Mouse (Mus musculus) CH12.LX (cell line): ENCODE data around the gene Rps19bp1. TPM values are rescaled to one million over a fixed set of nuclear protein-coding genes. Genes with fewer than 3 reads are reported as not detected.

Experiments
- DNase-seq: peaks from one replicate; pipeline ENCODE4 v3.0.0-alpha.2; 2013; ENCODE audit errors: extremely low read depth
- H3K27ac ChIP-seq: 2 replicates; pipeline ENCODE4 v1.5.1; 2012; ENCODE audit warnings: low read depth, mild to moderate bottlenecking, control low read depth, moderate library complexity; ENCODE audit not compliant: insufficient read depth
- H3K27me3 ChIP-seq: replicated peaks from 2 replicates; pipeline ENCODE3; 2012; ENCODE audit warnings: inconsistent platforms
- H3K36me3 ChIP-seq, 2 experiments: replicated peaks in 1 of 2; 2 replicates each; pipeline versions ENCODE3 to v1.6.1; 2012; ENCODE audit warnings: inconsistent platforms in 1 of 2, low read length in 1 of 2, mild to moderate bottlenecking in 1 of 2, mixed read lengths in 1 of 2, moderate library complexity in 1 of 2; ENCODE audit not compliant: control insufficient read depth in 1 of 2, insufficient read depth in 1 of 2
- H3K4me1 ChIP-seq, 2 experiments: 2 replicates each; pipeline ENCODE4 v1.6.1; 2012; ENCODE audit warnings: inconsistent platforms in 1 of 2, moderate library complexity in 1 of 2; ENCODE audit not compliant: insufficient read depth in 2 of 2, control insufficient read depth in 1 of 2
- H3K4me2 ChIP-seq: 2 replicates; pipeline ENCODE4 v1.6.1; 2012; ENCODE audit warnings: low read depth, mild to moderate bottlenecking, control low read depth; ENCODE audit not compliant: poor library complexity, insufficient read depth, severe bottlenecking
- H3K4me3 ChIP-seq, 3 experiments: fragments of 150-350 bp in 1 of 3; sonication (generic) in 1 of 3; replicated peaks in 1 of 3; 2 replicates each; pipeline versions ENCODE3 to v1.5.1; 2011 to 2012; ENCODE audit warnings: low read depth in 2 of 3, low read length in 2 of 3, mild to moderate bottlenecking in 2 of 3, moderate library complexity in 2 of 3, control low read depth in 1 of 3, improper control_type of control experiment in 1 of 3, inconsistent platforms in 1 of 3, mixed read lengths in 1 of 3; ENCODE audit not compliant: poor library complexity in 1 of 3
- H3K79me2 ChIP-seq: replicated peaks from 2 replicates; pipeline ENCODE4 v1.6.1; 2012; ENCODE audit warnings: mild to moderate bottlenecking, moderate library complexity; ENCODE audit not compliant: control insufficient read depth, poor library complexity, insufficient read depth, severe bottlenecking; ENCODE audit errors: extremely low read depth
- H3K9ac ChIP-seq: 2 replicates; pipeline ENCODE4 v1.6.1; 2012; ENCODE audit warnings: low read depth, mild to moderate bottlenecking, control low read depth, moderate library complexity; ENCODE audit not compliant: insufficient read depth
- H3K9me3 ChIP-seq: replicated peaks from 2 replicates; pipeline ENCODE3; 2012; ENCODE audit warnings: low read length, inconsistent platforms, mixed read lengths
- CTCF ChIP-seq, 2 experiments: IDR thresholded peaks in 1 of 2; conservative IDR thresholded peaks in 1 of 2; 2 replicates each; pipeline ENCODE4 v1.5.1; 2011 to 2012; ENCODE audit warnings: low read depth in 2 of 2, low read length in 2 of 2, improper control_type of control experiment in 1 of 2, inconsistent platforms in 1 of 2, mild to moderate bottlenecking in 1 of 2, moderate library complexity in 1 of 2
- ETS1 ChIP-seq: conservative IDR thresholded peaks from 2 replicates; pipeline ENCODE4 v1.6.1; 2012; ENCODE audit warnings: low read depth, mild to moderate bottlenecking, inconsistent platforms, low read length, improper control_type of control experiment, moderate library complexity
- GABPA ChIP-seq: IDR thresholded peaks from 2 replicates; pipeline ENCODE4 v1.6.1; 2012; ENCODE audit warnings: low read depth, low read length, improper control_type of control experiment, inconsistent platforms; ENCODE audit not compliant: insufficient replicate concordance
- IRF4 ChIP-seq: IDR thresholded peaks from 2 replicates; pipeline ENCODE4 v1.6.1; 2014; ENCODE audit warnings: low read depth, mild to moderate bottlenecking, inconsistent platforms, low read length, improper control_type of control experiment
- MAX ChIP-seq: IDR thresholded peaks from 2 replicates; pipeline ENCODE4 v1.6.1; 2011; ENCODE audit warnings: low read length, improper control_type of control experiment
- MEF2A ChIP-seq: IDR thresholded peaks from 2 replicates; pipeline ENCODE4 v1.6.1; 2014; ENCODE audit warnings: low read depth, mild to moderate bottlenecking, inconsistent platforms, low read length, improper control_type of control experiment, borderline replicate concordance
- MYC ChIP-seq: IDR thresholded peaks from 2 replicates; pipeline ENCODE4 v1.6.1; 2011; ENCODE audit warnings: low read depth, mild to moderate bottlenecking, improper control_type of control experiment, low read length
- POLR2A ChIP-seq: IDR thresholded peaks from 2 replicates; pipeline ENCODE4 v1.6.1; 2011; ENCODE audit warnings: low read depth, mild to moderate bottlenecking, improper control_type of control experiment, low read length
- POLR2AphosphoS2 ChIP-seq: IDR thresholded peaks from 2 replicates; pipeline ENCODE4 v1.6.1; 2011; ENCODE audit warnings: low read depth, low read length, improper control_type of control experiment
- RAD21 ChIP-seq: IDR thresholded peaks from 2 replicates; pipeline ENCODE4 v1.6.1; 2011; ENCODE audit warnings: low read depth, mild to moderate bottlenecking, low read length, improper control_type of control experiment, moderate library complexity
- RCOR1 ChIP-seq: conservative IDR thresholded peaks from 2 replicates; pipeline ENCODE4 v1.6.1; 2012; ENCODE audit warnings: low read depth, mild to moderate bottlenecking, inconsistent platforms, low read length, improper control_type of control experiment
- SIN3A ChIP-seq: IDR thresholded peaks from 2 replicates; pipeline ENCODE4 v1.6.1; 2012; ENCODE audit warnings: low read length, improper control_type of control experiment, inconsistent platforms
- SMC3 ChIP-seq: IDR thresholded peaks from 2 replicates; pipeline ENCODE4 v1.6.1; 2011; ENCODE audit warnings: low read depth, low read length, improper control_type of control experiment
- USF2 ChIP-seq: conservative IDR thresholded peaks from 2 replicates; pipeline ENCODE4 v1.6.1; 2011; ENCODE audit warnings: low read depth, low read length, improper control_type of control experiment
- ZC3H11A ChIP-seq: IDR thresholded peaks from 2 replicates; pipeline ENCODE4 v1.6.1; 2012; ENCODE audit warnings: low read depth, mild to moderate bottlenecking, inconsistent platforms, low read length, improper control_type of control experiment
- ZMIZ1 ChIP-seq: IDR thresholded peaks from 2 replicates; pipeline ENCODE4 v1.6.1; 2012; ENCODE audit warnings: low read depth, mild to moderate bottlenecking, inconsistent platforms, low read length, improper control_type of control experiment
- dilution Hi-C: fragments of 300-500 bp; cut with MboI; formaldehyde crosslinking; loops from 2 replicates; pipeline ENCODE4 v1.14.3; 2020; ENCODE audit warnings: low sequenced_read_pairs; ENCODE audit not compliant: extremely low pct_unique_long_range_greater_than_20kb, extremely low pct_ligation_motif_present
- in situ Hi-C: fragments of 300-500 bp; cut with MboI; formaldehyde crosslinking; loops from 3 replicates; pipeline ENCODE4 v1.14.3; 2019; ENCODE audit warnings: low sequenced_read_pairs, low pct_ligation_motif_present, low pct_unique_long_range_greater_than_20kb, mixed read lengths
- polyA plus RNA-seq: library from polyadenylated mRNA; unstranded; fragments of >175 nt; gene quantifications from 2 replicates; pipeline ENCODE4 v1.2.1, GENCODE M21; 2012; ENCODE audit warnings: low read depth; ENCODE audit not compliant: insufficient read length
- total RNA-seq, 2 experiments: library from RNA; depleted of rRNA; stranded (reverse); fragments of 300-350 nt in 1 of 2; fragments of >200 nt in 1 of 2; gene quantifications; 2 replicates each; pipeline ENCODE4 v1.2.3; 2012 to 2014

The Rps19bp1 gene
- total and polyA plus RNA-seq, 3 experiments: 47.1 to 91.2 (median 63.3) TPM

- Histone ChIP-seq H3K27me3 (peaks cover 81% of the 10 kb centered on the region), H3K9me3 (no peaks in the 10 kb centered on the region), H3K4me3 (no peak overlapping the region), H3K27ac (no peak overlapping the region), H3K79me2 (no peaks in the 10 kb centered on the region), H3K4me2 (no peak overlapping the region), H3K9ac (no peak overlapping the region), H3K4me1 (no peaks in the 10 kb centered on the region), H3K36me3 (no peaks in the 10 kb centered on the region)
- in situ Hi-C loops: no loop called here
- TF ChIP-seq MAX (no peak), ETS1 (no peak), ZMIZ1 (no peak), MEF2A (no peak), POLR2AphosphoS2 (no peak), SIN3A (no peak), IRF4 (no peak), USF2 (no peak)
- DNase-seq: no peak
- dilution Hi-C loops: no loop called here
Observed at GRCm38 (mm10) chr15:80303779-80304178, 39.7 kb upstream of the Rps19bp1 start.

GRCm38 (mm10) chr15:80297146-80297545 is 33.0 kb upstream of the Rps19bp1 start:
- peaks cover 10% of the 10 kb centered on the region for H3K9me3 ChIP-seq
- H3K27me3 ChIP-seq: peaks cover 70% of the 10 kb centered on the region
- TF ChIP-seq POLR2A (no peak), ZC3H11A (no peak), ZMIZ1 (no peak), CTCF (conservative IDR thresholded peaks at IDR 0.05 in 1 of 2, IDR thresholded peaks at IDR 0.05 in 1 of 2; ENCODE audit: low read depth in 2 of 2, low read length in 2 of 2) (peak; percentile 25 to 42; a peak in 2 of 4 replicates)
- no peak overlapping the region for H3K27ac ChIP-seq
- H3K36me3 ChIP-seq: no peaks in the 10 kb centered on the region
- no peak overlapping the region for H3K9ac ChIP-seq
- no peak overlapping the region for H3K4me2 ChIP-seq
- no peaks in the 10 kb centered on the region for H3K4me1 ChIP-seq
- H3K79me2 ChIP-seq: no peaks in the 10 kb centered on the region
- dilution Hi-C loops: no loop called here
- in situ Hi-C loops: no loop called here
- no peak for DNase-seq
- H3K4me3 ChIP-seq: no peak overlapping the region

GRCm38 (mm10) chr15:80289436-80289835 is 25.3 kb upstream of the Rps19bp1 start:
- Histone ChIP-seq H3K27me3 (peaks cover 68% of the 10 kb centered on the region), H3K4me1 (peaks cover 0 to 3% of the 10 kb centered on the region in 2 experiments; a peak in 2 of 4 replicates), H3K9ac (no peak overlapping the region), H3K9me3 (no peaks in the 10 kb centered on the region), H3K36me3 (no peaks in the 10 kb centered on the region), H3K27ac (no peak overlapping the region), H3K4me3 (no peak overlapping the region), H3K4me2 (no peak overlapping the region), H3K79me2 (no peaks in the 10 kb centered on the region)
- DNase-seq: peak; percentile 82
- in situ Hi-C loops (no loop called here), dilution Hi-C loops (no loop called here)
- TF ChIP-seq CTCF (conservative IDR thresholded peaks at IDR 0.05 in 1 of 2, IDR thresholded peaks at IDR 0.05 in 1 of 2; ENCODE audit: low read depth in 2 of 2, low read length in 2 of 2) (peak; percentile 54 to 80), MYC (no peak), RCOR1 (no peak), SMC3 (peak; percentile 89), RAD21 (peak; percentile 71), GABPA (no peak), ZMIZ1 (no peak)
